Mouse (Mus musculus): Measurements from ENCODE around the gene Tmem141.

DNA sequence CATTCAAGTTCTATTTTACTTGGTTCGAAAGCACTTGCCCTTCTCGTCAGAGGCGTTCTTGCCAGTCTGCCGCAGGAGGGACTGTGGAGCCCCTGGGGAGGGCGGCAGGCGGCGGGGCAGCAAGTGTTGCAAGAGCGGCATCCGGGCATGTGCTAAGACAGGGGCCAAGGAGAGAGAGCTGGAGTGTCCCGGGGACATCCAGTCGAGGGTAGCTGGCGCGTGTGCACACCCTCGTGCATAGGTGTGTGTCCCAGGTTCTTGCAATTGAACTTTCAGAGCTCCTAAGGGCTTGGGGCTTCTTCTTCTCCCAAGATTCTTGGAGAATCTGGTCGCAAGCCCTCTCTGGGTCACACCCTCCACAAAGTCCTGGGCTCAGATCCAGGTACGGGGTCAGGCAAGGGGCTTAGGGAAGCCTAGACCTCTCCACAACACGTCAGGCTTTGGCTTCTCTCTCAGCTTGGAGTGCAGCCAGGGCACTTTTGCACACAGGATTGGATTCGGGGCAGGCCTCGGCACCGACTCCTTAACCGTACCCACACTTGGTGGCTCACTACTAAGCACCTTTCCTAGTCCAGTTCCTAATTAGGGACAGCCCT lies 46.3 kb downstream of the Tmem141 start:
- TF ChIP-seq CTCF (IDR thresholded peaks at IDR 0.05; ENCODE audit: borderline replicate concordance, extremely low read depth, insufficient read depth, insufficient read length) (no peak), POLR2A (IDR thresholded peaks at IDR 0.05; ENCODE audit: borderline replicate concordance, extremely low read depth, insufficient read depth, insufficient read length, poor library complexity, severe bottlenecking) (no peak)
